Mouse (Mus musculus): ENCODE measurements around the gene Rcn3. TPM values are rescaled to one million over a fixed set of nuclear protein-coding genes. Genes with fewer than 3 reads are reported as not detected.

Gene Rcn3
- polyA plus RNA-seq, 1 experiment from 2014 or later = 21.7 TPM

DNA sequence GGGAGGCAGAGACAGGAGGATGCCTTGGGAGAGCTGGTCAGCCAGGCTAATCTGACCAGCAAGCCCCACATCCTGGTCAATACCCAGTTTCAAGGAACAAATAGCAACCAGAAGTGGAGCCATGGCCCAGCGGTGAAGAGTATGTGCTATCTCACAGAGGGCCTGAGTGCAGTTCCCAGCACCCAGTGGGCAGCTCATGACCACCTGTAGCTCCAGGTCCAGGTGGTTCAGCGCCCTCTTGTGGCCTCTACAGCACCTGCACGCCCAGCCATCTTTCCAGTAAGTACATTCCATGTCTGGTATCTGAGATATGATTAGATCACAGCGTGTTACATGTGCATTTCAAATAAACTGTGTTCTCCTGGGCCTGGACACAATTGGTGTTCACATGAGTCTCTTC lies 5.9 kb downstream of the Rcn3 start:
- DNase-seq (ENCODE audit: low read depth, low spot score) (no peak), ATAC-seq (no peak)
- ChIA-PET CTCF (no interaction called here), POLR2A (no interaction called here)
- no peak for TF ChIP-seq CTCF (IDR thresholded peaks at IDR 0.05)
- in situ Hi-C loops (cut with MboI; ENCODE audit: low pct_unique_long_range_greater_than_20kb) = loop anchor here (5.0 kb wide), 1 partner anchor 36 kb away; the partner anchor contains the start of gene Rps11
- H3K27me3 ChIP-seq = no peaks in the 10 kb centered on the region

DNA sequence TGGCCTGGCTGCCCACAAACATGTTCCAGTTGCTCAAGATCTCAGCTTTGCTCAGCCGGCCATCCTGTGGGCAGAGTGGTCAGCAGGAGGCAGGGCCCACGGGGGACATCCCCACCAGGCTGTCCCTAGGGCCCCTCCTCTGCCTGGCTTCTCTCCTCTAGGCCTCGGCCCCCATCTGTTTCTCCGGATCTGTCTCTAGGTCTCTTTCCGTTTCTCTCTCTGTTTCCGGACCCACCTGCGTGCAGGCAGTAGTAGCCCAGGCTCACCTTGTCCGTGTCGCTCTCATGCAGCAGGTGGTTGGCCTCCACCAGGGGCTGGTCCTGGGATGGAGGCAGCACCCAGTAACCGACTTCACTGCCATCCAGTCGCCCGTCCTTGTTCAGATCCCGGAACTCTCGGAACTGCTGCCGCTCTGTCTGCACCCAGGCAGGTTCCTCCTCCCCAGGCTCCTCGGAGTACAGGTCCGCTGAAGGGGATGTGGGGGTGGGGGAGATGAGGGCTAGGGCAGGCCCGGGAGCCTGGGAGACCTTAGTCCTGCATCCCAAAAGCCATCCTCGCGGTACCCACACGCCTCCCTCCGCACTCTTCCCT lies 8.6 kb downstream of the Rcn3 start:
- ChIA-PET CTCF (interaction anchor here (1.3 kb wide), 1 partner anchor 14 kb away, joined by 3 read pairs; no protein-coding TSS in a partner anchor), POLR2A (no interaction called here)
- in situ Hi-C loops (cut with MboI; ENCODE audit: low pct_unique_long_range_greater_than_20kb) = no loop called here
- no peak for DNase-seq (ENCODE audit: low read depth, low spot score)
- no peaks in the 10 kb centered on the region for H3K27me3 ChIP-seq
- no peak for ATAC-seq
- no peak for TF ChIP-seq CTCF (IDR thresholded peaks at IDR 0.05)

DNA sequence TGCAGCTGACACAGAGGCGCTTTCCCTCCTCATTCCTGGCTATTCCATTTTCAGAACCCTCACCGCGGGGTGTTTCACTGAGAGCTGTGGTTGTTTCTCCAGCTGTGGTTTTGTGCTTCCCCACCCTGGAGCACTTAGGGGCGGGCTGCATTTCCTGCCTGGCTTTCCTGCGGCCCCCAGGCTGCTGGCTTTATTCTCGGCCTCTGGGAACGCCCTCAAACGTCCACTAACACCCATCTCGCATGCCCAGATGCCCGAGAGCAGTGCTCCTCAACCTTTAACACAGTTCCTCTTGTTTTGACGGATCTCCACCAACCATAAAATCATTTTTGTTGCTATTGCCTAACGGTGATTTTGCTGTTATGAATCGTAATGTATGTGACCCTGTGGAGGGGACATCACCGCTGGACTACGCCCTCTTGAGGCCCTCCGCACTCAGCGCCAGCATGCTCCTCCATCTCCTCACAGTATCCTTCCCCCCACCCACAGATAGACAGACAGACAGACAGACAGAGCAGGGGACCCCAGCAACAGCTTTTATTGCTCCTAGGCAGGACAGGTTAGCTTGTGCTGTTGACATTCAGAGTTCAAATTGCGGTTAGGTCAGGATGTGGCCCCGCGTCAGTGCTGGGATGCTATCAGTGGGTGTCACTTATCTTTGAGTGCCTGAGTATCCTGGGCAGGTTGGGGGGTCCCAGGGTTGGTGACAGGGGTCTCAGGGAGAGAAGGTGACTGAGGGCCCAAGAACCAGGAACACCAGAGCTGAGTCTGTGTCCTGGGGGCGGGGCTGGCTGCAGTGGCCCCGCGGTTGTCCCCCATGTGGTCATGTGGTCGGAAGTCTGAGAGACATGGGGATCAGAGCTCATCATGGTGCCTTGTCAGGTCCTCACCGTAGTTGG lies 9.4 kb downstream of the Rcn3 start:
- TF ChIP-seq CTCF (IDR thresholded peaks at IDR 0.05) = no peak
- in situ Hi-C loops (cut with MboI; ENCODE audit: low pct_unique_long_range_greater_than_20kb) = no loop called here
- no peaks in the 10 kb centered on the region for H3K27me3 ChIP-seq
- CTCF ChIA-PET = interaction anchor here (1.3 kb wide), 1 partner anchor 15 kb away, joined by 3 read pairs; no protein-coding TSS in a partner anchor
- DNase-seq (ENCODE audit: low read depth, low spot score) (no peak), ATAC-seq (no peak)
- POLR2A ChIA-PET = no interaction called here

DNA sequence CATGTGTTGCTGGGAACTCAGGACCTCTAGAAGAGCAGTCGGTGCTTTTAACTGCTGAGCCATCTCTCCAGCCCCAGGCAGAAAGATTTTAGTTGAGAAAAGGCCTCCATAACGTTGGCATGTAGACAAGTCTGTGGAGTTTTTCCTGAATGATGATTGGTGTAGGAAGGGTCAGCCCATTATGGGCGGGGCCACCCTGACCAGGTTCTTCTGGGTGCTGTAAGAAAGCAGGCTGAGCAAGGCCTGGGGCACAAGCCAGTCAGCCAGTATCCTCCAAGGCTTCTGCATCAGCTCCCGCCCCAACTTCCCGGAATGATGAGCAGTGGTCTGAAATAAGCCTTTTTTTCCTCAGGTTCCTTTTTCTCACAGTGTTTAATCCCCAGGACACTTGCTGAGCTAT lies 11.0 kb downstream of the Rcn3 start:
- H3K27me3 ChIP-seq = no peaks in the 10 kb centered on the region
- ATAC-seq (no peak), DNase-seq (ENCODE audit: low read depth, low spot score) (no peak)
- ChIA-PET POLR2A (no interaction called here), CTCF (interaction anchor here (1.1 to 1.7 kb wide), 3 partner anchors 8 to 95 kb away, joined by 4 to 7 read pairs (median 4); partner anchors contain the start of gene Prmt1)
- no peak for TF ChIP-seq CTCF (IDR thresholded peaks at IDR 0.05)
- in situ Hi-C loops (cut with MboI; ENCODE audit: low pct_unique_long_range_greater_than_20kb) = no loop called here

DNA sequence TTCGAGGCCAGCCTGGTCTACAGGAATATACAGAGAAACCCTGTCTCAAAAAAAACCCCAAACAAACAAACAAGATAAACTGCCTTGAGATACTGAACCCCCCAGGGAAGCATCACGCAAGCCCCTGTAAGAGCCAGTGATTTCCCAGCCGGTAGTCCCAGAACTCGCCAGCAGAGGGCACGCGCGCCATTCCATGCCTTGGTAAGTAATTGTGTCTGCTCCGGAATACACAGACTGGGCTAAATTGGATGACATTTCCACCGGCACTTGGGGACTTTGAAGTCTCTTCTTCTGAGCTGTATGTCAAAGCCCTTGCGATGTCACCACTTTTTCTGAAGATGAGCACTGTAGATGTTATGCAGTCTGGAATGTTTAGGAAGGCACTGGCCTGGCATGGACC lies 12.2 kb downstream of the Rcn3 start:
- DNase-seq (ENCODE audit: low read depth, low spot score) (no peak), ATAC-seq (no peak)
- in situ Hi-C loops (cut with MboI; ENCODE audit: low pct_unique_long_range_greater_than_20kb) = no loop called here
- ChIA-PET CTCF (interaction anchor here (0.9 to 2.1 kb wide), 5 partner anchors 10 to 94 kb away, joined by 3 to 7 read pairs (median 4); partner anchors contain the start of gene Prmt1), POLR2A (no interaction called here)
- no peaks in the 10 kb centered on the region for H3K27me3 ChIP-seq
- TF ChIP-seq CTCF (IDR thresholded peaks at IDR 0.05) = no peak

DNA sequence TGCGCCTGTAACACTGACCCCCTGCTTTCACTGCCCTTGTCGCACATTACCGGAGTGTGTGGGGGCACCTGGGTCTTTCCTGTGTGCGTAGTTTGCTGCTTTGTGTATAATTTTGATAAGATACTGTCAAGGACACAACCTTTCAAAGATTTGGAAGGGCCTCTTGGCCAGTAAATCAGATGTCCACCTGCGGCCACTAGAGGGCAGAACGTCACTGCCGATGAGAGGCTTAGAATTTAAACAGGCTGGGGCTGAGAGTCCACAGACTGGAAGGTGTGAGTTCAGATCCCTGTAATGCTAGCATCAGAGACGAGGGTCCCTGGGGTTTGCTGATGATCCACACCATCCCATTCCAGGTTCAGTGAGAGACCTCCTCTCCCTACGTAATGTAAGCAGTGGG lies 13.5 kb downstream of the Rcn3 start:
- ChIA-PET POLR2A (no interaction called here), CTCF (interaction anchor here (2.1 kb wide), 1 partner anchor 10 kb away, joined by 6 read pairs; no protein-coding TSS in a partner anchor)
- ATAC-seq (no peak), DNase-seq (ENCODE audit: low read depth, low spot score) (no peak)
- in situ Hi-C loops (cut with MboI; ENCODE audit: low pct_unique_long_range_greater_than_20kb) = no loop called here
- TF ChIP-seq CTCF (IDR thresholded peaks at IDR 0.05) = no peak
- H3K27me3 ChIP-seq = no peaks in the 10 kb centered on the region

DNA sequence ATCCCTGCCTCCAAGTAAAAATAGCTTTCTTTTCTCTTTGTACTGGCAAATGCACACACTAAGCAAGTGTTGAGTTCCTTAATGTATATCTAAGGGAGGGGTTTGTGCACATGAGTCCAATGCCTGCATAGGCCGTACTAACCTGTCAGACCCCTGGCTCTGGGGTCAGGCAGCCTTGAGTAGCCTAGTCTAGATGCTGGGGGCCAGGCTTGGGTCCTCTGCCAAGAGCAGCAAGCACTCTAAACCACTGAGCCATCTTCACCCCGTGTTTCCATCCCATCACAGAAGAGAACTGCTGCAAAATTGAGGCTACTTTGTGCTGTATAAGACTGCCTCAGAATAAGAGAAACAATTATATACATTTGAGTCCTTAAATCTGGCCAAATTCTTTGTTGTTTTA lies 14.2 kb downstream of the Rcn3 start:
- ATAC-seq (no peak), DNase-seq (ENCODE audit: low read depth, low spot score) (no peak)
- TF ChIP-seq CTCF (IDR thresholded peaks at IDR 0.05) = no peak
- no peaks in the 10 kb centered on the region for H3K27me3 ChIP-seq
- CTCF ChIA-PET = no interaction called here
- in situ Hi-C loops (cut with MboI; ENCODE audit: low pct_unique_long_range_greater_than_20kb) = no loop called here
- POLR2A ChIA-PET = no interaction called here

DNA sequence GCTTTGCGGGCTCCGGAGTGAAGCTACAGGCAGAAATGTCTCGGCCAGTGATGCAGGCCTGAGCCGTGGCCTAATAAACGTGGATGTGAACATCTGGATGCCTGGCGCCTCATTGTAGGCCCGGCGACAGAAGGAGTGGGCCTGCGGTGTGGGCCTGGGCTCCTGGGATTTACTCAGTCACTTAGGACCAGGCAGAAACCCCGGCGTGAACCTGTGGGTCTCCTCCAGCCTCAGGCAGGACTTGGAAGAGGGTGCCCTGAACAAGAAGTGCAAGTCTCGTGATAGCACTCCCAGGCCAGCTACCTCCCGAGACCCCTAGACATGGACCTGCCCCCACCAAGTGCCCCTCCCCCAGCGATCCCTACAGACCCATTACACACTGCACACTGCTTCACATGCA lies 14.7 kb downstream of the Rcn3 start:
- POLR2A ChIA-PET = no interaction called here
- no peaks in the 10 kb centered on the region for H3K27me3 ChIP-seq
- DNase-seq (ENCODE audit: low read depth, low spot score) (no peak), ATAC-seq (no peak)
- CTCF ChIA-PET = no interaction called here
- no peak for TF ChIP-seq CTCF (IDR thresholded peaks at IDR 0.05)
- in situ Hi-C loops (cut with MboI; ENCODE audit: low pct_unique_long_range_greater_than_20kb) = no loop called here

DNA sequence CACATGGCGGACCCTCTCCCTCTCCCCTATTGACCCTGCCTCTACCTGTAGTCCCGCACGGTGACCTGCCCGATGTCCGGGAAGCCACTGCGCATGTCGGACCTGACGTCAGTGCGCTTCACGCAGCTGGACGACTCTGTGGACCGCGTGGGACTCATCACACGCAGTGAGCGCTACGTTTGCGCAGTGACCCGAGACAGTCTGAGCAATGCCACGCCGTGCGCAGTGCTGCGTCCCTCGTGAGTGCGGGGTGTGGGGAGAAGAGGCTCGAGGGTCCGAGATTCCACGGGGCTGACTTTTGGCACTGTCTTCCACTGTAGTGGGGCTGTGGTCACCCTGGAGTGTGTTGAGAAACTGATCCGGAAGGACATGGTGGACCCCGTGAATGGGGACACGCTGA lies 15.5 kb downstream of the Rcn3 start:
- in situ Hi-C loops (cut with MboI; ENCODE audit: low pct_unique_long_range_greater_than_20kb) = no loop called here
- ATAC-seq (no peak), DNase-seq (ENCODE audit: low read depth, low spot score) (no peak)
- ChIA-PET CTCF (interaction anchor here (1.8 kb wide), 1 partner anchor 9 kb away, joined by 7 read pairs; no protein-coding TSS in a partner anchor), POLR2A (interaction anchor here (0.9 kb wide), 1 partner anchor 46 kb away, joined by 3 read pairs; no protein-coding TSS in a partner anchor)
- TF ChIP-seq CTCF (IDR thresholded peaks at IDR 0.05) = no peak
- H3K27me3 ChIP-seq = no peaks in the 10 kb centered on the region

DNA sequence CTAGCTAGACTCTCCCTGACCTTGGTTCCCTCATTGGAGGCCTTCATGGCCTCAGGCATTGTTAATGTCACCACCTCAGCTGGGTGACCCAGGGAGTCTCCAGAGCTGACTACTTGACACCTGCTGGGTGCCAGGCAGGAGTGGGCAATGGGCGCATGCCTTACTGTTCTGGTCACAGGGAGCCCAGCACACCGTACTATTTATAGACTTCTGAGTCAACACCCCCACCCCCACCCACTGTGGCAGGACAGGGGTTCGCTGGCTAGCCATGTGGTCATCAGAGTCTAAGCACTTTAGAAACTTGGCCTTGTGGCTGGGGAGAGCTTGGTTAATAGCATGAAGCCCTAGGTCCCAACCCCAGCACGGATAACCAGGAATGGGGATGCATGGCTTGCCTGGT lies 16.6 kb downstream of the Rcn3 start:
- no peak for TF ChIP-seq CTCF (IDR thresholded peaks at IDR 0.05)
- CTCF ChIA-PET = interaction anchor here (1.8 kb wide), 1 partner anchor 8 kb away, joined by 7 read pairs; no protein-coding TSS in a partner anchor
- no peaks in the 10 kb centered on the region for H3K27me3 ChIP-seq
- POLR2A ChIA-PET = interaction anchor here (0.8 to 1.2 kb wide), 4 partner anchors 21 to 49 kb away, joined by 3 to 5 read pairs (median 3); partner anchors contain the start of gene Rps11
- in situ Hi-C loops (cut with MboI; ENCODE audit: low pct_unique_long_range_greater_than_20kb) = no loop called here
- ATAC-seq = peak; percentile 85
- DNase-seq (ENCODE audit: low read depth, low spot score) = peak; percentile 84

DNA sequence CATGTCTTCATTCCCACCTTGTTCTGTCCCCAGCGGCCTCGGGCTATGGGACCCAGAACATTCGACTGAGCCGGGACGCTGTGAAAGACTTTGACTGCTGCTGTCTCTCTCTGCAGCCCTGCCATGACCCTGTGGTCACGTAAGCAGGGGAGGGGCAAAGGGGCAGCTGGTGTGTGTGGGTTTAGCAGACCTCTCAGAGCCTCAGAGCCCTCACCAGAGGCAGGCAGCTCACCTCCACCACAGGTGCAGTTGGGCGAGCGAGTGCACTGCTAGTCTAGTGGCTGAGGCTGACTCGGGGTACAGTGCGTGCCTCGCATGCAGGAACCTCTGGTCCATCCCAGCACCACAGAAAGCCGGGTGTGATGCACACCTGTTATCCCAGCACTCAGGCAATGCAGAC lies 18.1 kb downstream of the Rcn3 start:
- TF ChIP-seq CTCF (IDR thresholded peaks at IDR 0.05) = no peak
- in situ Hi-C loops (cut with MboI; ENCODE audit: low pct_unique_long_range_greater_than_20kb) = no loop called here
- ChIA-PET POLR2A (no interaction called here), CTCF (no interaction called here)
- DNase-seq (ENCODE audit: low read depth, low spot score) (no peak), ATAC-seq (no peak)
- no peaks in the 10 kb centered on the region for H3K27me3 ChIP-seq

Measured in Patski (cell line).